Mouse (Mus musculus) naive thymus-derived CD4-positive, alpha-beta T cell, adult 5 months (primary cell): ENCODE measurements around the gene Prmt7. TPM values are rescaled to one million over a fixed set of nuclear protein-coding genes. Genes with fewer than 3 reads are reported as not detected.

ENCODE experiments used
- polyA plus RNA-seq: library from polyadenylated mRNA; unstranded; fragments of 100-300 nt; shearing (Covaris generic); gene quantifications from one replicate; pipeline ENCODE4 v1.2.1, GENCODE M21; 2017

Gene Prmt7
- polyA plus RNA-seq, result 48.1 TPM

DNA sequence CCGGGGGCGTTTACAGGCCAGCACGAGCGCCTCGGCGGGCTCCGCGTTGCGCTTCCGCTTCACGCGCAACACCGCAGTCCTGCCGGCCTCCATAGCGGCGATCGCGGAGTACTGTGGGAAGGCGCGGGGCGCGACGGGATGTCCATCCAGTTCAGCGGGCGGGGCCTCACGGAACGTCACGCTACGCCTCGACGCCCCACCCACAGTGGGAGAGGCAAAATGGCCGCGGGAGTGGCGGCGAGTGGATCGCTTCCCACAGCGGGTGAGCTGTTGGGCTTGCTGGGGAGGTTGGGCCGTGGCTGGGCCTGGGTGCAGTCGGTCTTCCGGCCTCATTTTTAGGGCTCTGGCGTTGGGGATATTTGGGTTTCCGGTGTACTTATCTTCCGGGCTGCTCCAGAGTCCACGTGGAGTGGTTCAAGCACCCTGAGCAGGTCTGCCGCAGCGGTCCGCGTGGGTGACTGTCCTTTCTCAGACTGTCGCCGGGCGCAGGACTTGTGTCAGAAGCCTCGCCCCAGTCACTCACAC, at the start of gene Prmt7, which contains the start of gene Slc7a6os:
Gene Prmt7 (plus strand): TSS at position 116 of the 525 bp plus-strand sequence.
Gene Slc7a6os (minus strand): TSS at position 115 of the 525 bp plus-strand sequence.

DNA sequence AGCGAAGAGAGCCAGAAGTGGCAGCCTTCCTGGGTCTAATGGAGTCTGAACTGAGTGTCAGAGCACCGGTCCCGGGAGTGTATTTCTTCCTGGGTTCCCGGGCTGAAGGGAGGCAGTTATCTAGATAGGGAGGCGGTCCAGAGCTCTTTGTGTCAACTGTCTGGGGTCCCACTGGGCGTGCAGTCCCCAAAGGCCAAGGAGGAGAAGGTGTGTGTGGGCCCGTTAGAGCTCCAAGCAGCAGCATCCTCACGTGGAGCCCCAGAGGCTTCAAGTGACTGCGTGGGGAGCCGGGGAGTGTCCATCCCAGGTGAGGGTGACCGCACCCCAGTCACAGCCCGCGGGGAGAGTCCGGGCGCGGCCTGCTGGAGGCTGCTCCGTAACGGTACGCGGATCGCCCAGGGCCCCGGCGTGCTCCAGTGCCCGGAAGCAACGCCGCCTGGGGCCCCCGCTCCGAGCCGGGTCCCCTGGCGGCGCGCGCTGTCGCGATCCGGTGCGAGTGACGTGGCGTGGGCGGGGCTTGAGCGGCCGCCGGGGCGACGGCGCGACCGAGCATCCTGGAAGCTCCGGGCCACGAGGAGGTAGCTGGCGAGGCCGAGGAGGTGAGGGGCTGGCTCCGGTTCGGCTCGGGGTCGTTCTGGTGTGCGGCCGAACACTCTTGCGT, 42.2 kb upstream of the Prmt7 start, which contains the start of gene Slc7a6:
Gene Slc7a6 (plus strand): TSS at position 502 of the 661 bp plus-strand sequence.

Other genes with a start within 250 kb of the Prmt7 start
- 17.0 TPM for gene Slc12a4, start 244.8 kb upstream of the Prmt7 start, polyA plus RNA-seq
- gene Dpep3, start 231.5 kb upstream of the Prmt7 start, polyA plus RNA-seq, result not detected
- 12.0 TPM for gene Dus2, start 219.6 kb upstream of the Prmt7 start, polyA plus RNA-seq
- not detected for gene Dpep2nb, start 205.0 kb upstream of the Prmt7 start, polyA plus RNA-seq
- 3.8 TPM for gene Ddx28, start 199.1 kb upstream of the Prmt7 start, polyA plus RNA-seq
- gene Nfatc3, start 152.1 kb upstream of the Prmt7 start, polyA plus RNA-seq, result 142 TPM
- 1.1 TPM for gene Esrp2, start 74.0 kb upstream of the Prmt7 start, polyA plus RNA-seq
- 2.6 TPM for gene Pla2g15, start 60.5 kb upstream of the Prmt7 start, polyA plus RNA-seq
- 46.4 TPM for gene Slc7a6, start 42.1 kb upstream of the Prmt7 start, polyA plus RNA-seq
- 86.3 TPM for gene Slc7a6os, start within 50 bp of the Prmt7 start, polyA plus RNA-seq
- gene Smpd3, start 127.1 kb downstream of the Prmt7 start, polyA plus RNA-seq, result not detected
- gene Zfp90, start 204.4 kb downstream of the Prmt7 start, polyA plus RNA-seq, result 3.9 TPM